Mouse (Mus musculus): ENCODE results near the gene Mrpl40. TPM values are rescaled to one million over a fixed set of nuclear protein-coding genes. Genes with fewer than 3 reads are reported as not detected.
"Not testable (repeated sequence)": the region's sequence is repeated elsewhere in the genome, so short reads cannot be mapped to it uniquely, and the experiment has no call there.

Mrpl40 gene
- polyA plus RNA-seq, 1 experiment from 2014 or later = 57.8 TPM

- peaks cover 24% of the 10 kb centered on the region for H3K4me1 ChIP-seq (replicated peaks)
- peak; percentile 51; the same call in 1 of the 2 replicates for ATAC-seq (ENCODE audit: insufficient read depth)
- peak overlapping the region; percentile 25; the same call in 1 of the 2 replicates for H3K4me2 ChIP-seq
- H3K27ac ChIP-seq (replicated peaks); H3K27me3 ChIP-seq; H3K9me3 ChIP-seq (replicated peaks); H3K9ac ChIP-seq; H3K4me3 ChIP-seq (replicated peaks): not testable (repeated sequence)
- WGBS (ENCODE audit: insufficient replicate concordance) = 34% methylated on average over 1 of the region's 1 CpGs
- peaks cover 40% of the 10 kb centered on the region for H3K36me3 ChIP-seq (replicated peaks)
Observed at GRCm38 (mm10) chr16:18870495-18870894, 6.2 kb downstream of the Mrpl40 start.

DNA sequence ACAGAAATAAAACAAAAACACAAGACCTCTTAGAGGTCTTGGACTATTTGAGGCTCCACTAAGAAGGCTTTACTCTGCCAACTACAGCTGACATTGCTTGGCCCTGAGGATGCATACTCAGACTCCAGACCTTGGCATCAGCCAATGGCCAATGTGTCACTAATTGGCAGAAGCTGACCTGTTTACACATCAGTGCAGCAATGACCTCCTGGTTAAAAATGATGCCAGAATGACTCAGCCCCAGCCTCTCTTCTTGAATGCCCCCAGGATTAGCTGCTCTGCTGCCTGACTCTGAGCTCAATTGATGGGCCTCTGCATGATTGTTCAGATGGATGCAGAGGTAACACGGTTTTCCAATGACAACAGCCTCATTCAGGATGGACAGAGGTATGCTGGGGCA is 16.5 kb downstream of the Mrpl40 start:
- WGBS (ENCODE audit: insufficient replicate concordance) = 40% methylated on average over 1 of the region's 1 CpGs
- no peaks in the 10 kb centered on the region for H3K9me3 ChIP-seq (replicated peaks)
- ATAC-seq (ENCODE audit: insufficient read depth) = no peak
- no peak overlapping the region for H3K4me3 ChIP-seq (replicated peaks)
- H3K9ac ChIP-seq = no peak overlapping the region
- H3K36me3 ChIP-seq (replicated peaks) = no peaks in the 10 kb centered on the region
- H3K4me1 ChIP-seq (replicated peaks) = no peaks in the 10 kb centered on the region
- H3K27ac ChIP-seq (replicated peaks) = no peak overlapping the region
- no peak overlapping the region for H3K4me2 ChIP-seq
- H3K27me3 ChIP-seq = no peaks in the 10 kb centered on the region; the same call in 1 of the 2 replicates

DNA sequence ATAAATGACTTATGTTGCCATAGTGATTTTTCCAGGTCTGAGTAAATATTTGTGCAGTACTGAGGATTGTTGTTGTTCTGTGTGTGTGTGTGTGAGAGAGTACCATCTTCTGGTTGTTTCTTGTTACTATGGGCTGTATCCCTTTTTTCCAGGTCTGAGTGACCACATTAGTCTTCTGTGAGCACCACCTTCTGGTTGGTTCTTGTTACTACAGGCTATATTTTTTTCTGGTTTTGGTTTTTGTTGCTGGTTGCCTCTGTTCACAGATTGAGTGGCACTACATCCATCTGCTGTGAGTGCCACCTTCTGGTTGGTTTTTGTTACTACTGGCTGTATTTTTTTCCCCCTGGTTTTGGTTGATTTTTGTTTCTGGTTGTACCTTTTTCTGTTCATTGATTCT is 18.1 kb downstream of the Mrpl40 start:
- H3K4me1 ChIP-seq (replicated peaks) = no peaks in the 10 kb centered on the region
- H3K9me3 ChIP-seq (replicated peaks) = no peaks in the 10 kb centered on the region
- no peak overlapping the region for H3K4me2 ChIP-seq
- H3K4me3 ChIP-seq (replicated peaks) = no peak overlapping the region
- ATAC-seq (ENCODE audit: insufficient read depth) = no peak
- H3K27me3 ChIP-seq = no peaks in the 10 kb centered on the region
- no peaks in the 10 kb centered on the region for H3K36me3 ChIP-seq (replicated peaks)
- no peak overlapping the region for H3K9ac ChIP-seq
- H3K27ac ChIP-seq (replicated peaks) = no peak overlapping the region

GRCm38 (mm10) chr16:18849521-18850190 is 27.0 kb downstream of the Mrpl40 start:
- ATAC-seq (ENCODE audit: insufficient read depth); H3K27ac ChIP-seq (replicated peaks); H3K4me2 ChIP-seq; H3K9me3 ChIP-seq (replicated peaks); H3K9ac ChIP-seq; H3K4me1 ChIP-seq (replicated peaks); H3K36me3 ChIP-seq (replicated peaks); H3K27me3 ChIP-seq; H3K4me3 ChIP-seq (replicated peaks): not testable (repeated sequence)
- 76% methylated on average over 17 of the region's 17 CpGs for WGBS (ENCODE audit: insufficient replicate concordance)

- H3K4me3 ChIP-seq (replicated peaks) = no peak overlapping the region
- H3K36me3 ChIP-seq (replicated peaks) = no peaks in the 10 kb centered on the region
- no peak for ATAC-seq (ENCODE audit: insufficient read depth)
- no peak overlapping the region for H3K9ac ChIP-seq
- H3K4me1 ChIP-seq (replicated peaks) = no peaks in the 10 kb centered on the region
- no peak overlapping the region for H3K4me2 ChIP-seq
- H3K27me3 ChIP-seq = no peaks in the 10 kb centered on the region
- no peak overlapping the region for H3K27ac ChIP-seq (replicated peaks)
- H3K9me3 ChIP-seq (replicated peaks) = no peaks in the 10 kb centered on the region
- 76% methylated on average over 15 of the region's 15 CpGs for WGBS (ENCODE audit: insufficient replicate concordance)
Observed at GRCm38 (mm10) chr16:18846301-18846820, 30.3 kb downstream of the Mrpl40 start.

GRCm38 (mm10) chr16:18838346-18838745 is 38.3 kb downstream of the Mrpl40 start:
- Histone ChIP-seq H3K27me3 (no peaks in the 10 kb centered on the region), H3K9me3 (replicated peaks) (no peaks in the 10 kb centered on the region), H3K27ac (replicated peaks) (no peak overlapping the region), H3K4me1 (replicated peaks) (peaks cover 8% of the 10 kb centered on the region), H3K9ac (no peak overlapping the region), H3K4me3 (replicated peaks) (no peak overlapping the region), H3K36me3 (replicated peaks) (peaks cover 37% of the 10 kb centered on the region), H3K4me2 (no peak overlapping the region)
- WGBS (ENCODE audit: insufficient replicate concordance) = 91% methylated on average over 4 of the region's 4 CpGs
- ATAC-seq (ENCODE audit: insufficient read depth) = no peak

DNA sequence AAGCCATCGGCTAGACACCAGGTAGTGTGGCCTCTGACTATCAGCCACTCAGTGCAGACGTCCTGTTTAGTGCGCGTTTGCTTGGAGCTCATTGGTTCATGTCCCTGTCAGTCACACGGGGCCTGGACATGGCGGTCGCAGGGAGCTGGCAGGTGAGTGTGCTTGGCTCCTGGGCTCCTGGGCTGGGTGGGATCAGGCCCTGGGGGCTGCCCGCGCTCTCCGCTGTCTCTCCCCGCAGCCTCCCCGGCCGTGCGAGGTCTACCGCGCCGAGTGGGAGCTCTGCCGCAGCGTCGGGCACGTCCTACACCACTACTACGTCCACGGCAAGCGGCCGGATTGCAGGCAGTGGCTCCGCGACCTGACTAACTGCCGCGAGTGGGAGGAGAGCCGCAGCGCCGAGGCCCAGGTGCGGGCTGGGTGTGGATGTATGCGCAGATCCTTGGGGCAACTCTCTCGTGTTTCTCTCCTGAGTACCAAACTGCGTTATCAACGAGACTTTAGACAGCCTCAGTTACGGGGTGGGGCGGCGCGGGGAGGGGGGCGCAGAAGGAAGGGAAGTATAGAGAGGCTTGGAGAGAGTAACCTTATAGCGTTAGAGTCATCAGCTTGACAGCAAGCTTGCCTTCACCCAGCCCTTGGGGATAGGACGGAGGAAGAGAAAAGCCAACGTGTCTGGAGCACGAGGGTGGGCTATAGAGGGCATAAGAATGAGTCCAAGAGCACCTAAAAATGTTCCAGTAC is 40.0 kb downstream of the Mrpl40 start, which contains the start of the genes 2510002D24Rik and Gm28539:
Gene 2510002D24Rik, plus strand, starts transcription at position 111 of the 741 bp plus-strand sequence.
Gene Gm28539, plus strand, starts transcription at position 117 of the 741 bp plus-strand sequence.
- WGBS (ENCODE audit: insufficient replicate concordance) = under 1% methylated on average over 46 of the region's 46 CpGs
- H3K9me3 ChIP-seq (replicated peaks) = no peaks in the 10 kb centered on the region
- peak; percentile 98 for ATAC-seq (ENCODE audit: insufficient read depth)
- H3K4me1 ChIP-seq (replicated peaks) = peaks cover 8% of the 10 kb centered on the region
- H3K4me3 ChIP-seq (replicated peaks) = peak within 1 kb of the TSS; percentile 85
- no peaks in the 10 kb centered on the region for H3K27me3 ChIP-seq
- H3K4me2 ChIP-seq = peak within 1 kb of the TSS; percentile 81
- peak within 1 kb of the TSS; percentile 78 for H3K27ac ChIP-seq (replicated peaks)
- H3K36me3 ChIP-seq (replicated peaks) = peaks cover 54% of the 10 kb centered on the region
- H3K9ac ChIP-seq = peak within 1 kb of the TSS; percentile 92

DNA sequence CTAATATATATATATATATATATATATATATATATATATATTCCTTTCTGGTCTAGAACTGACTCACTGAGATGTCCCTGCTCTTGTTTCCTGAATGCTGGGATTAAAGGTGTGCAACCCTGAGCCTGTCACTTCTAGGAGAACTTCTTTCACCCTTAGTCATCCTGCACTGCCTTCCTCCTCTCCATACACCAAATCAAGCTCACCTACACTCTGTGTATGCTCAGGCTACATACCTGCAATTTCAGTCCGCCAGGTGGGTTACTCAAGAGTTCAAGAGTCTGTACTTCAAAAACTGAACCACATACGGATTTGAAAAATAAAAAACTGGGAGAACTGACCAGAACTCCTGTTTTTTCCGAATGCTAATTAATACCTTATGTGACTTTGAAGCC is 40.6 kb downstream of the Mrpl40 start:
- Histone ChIP-seq H3K9ac (peak overlapping the region; percentile 92; the same call in 1 of the 2 replicates), H3K9me3 (replicated peaks) (no peaks in the 10 kb centered on the region), H3K27ac (replicated peaks) (no peak overlapping the region), H3K4me2 (peak overlapping the region; percentile 81), H3K27me3 (no peaks in the 10 kb centered on the region), H3K4me1 (replicated peaks) (peaks cover 8% of the 10 kb centered on the region), H3K4me3 (replicated peaks) (peak overlapping the region; percentile 85), H3K36me3 (replicated peaks) (peaks cover 59% of the 10 kb centered on the region)
- 23% methylated on average over 3 of the region's 3 CpGs for WGBS (ENCODE audit: insufficient replicate concordance)
- ATAC-seq (ENCODE audit: insufficient read depth) = 0 out of 2 replicates have a peak, but pooled peaks have one; percentile 7

DNA sequence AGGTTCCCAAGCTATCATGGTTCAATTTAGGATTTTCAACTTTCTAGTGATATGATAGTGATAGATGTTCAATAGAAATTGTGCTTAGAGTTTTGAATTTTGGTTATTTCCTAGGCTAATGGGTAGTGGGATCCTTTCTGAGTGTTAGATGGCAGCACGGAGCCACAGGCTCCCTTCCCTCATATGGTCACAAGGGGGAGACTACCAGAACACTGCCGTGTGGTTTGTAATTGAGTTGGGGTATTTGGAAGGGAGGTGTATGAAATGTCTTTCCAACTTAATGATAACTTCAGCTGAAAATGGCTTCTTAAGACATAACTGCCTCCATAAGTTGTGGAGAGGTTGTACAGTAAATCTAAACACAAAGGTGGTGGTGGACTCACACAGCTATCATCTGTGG is 43.2 kb downstream of the Mrpl40 start:
- H3K36me3 ChIP-seq (replicated peaks) = peaks cover 73% of the 10 kb centered on the region

GRCm38 (mm10) chr16:18829102-18829501 is 47.6 kb downstream of the Mrpl40 start:
- H3K9ac ChIP-seq = no peak overlapping the region
- no peak overlapping the region for H3K4me2 ChIP-seq
- H3K36me3 ChIP-seq (replicated peaks) = peaks cover 97% of the 10 kb centered on the region
- 80% methylated on average over 6 of the region's 6 CpGs for WGBS (ENCODE audit: insufficient replicate concordance)
- ATAC-seq (ENCODE audit: insufficient read depth) = no peak
- H3K27me3 ChIP-seq = no peaks in the 10 kb centered on the region
- H3K27ac ChIP-seq (replicated peaks) = no peak overlapping the region
- no peaks in the 10 kb centered on the region for H3K9me3 ChIP-seq (replicated peaks)
- H3K4me3 ChIP-seq (replicated peaks) = no peak overlapping the region
- H3K4me1 ChIP-seq (replicated peaks) = no peaks in the 10 kb centered on the region

More for the DNA sequence above, 43.2 kb downstream of the Mrpl40 start:
- Histone ChIP-seq H3K9ac (no peak overlapping the region), H3K4me1 (replicated peaks) (peaks cover 8% of the 10 kb centered on the region), H3K27ac (replicated peaks) (no peak overlapping the region), H3K27me3 (no peaks in the 10 kb centered on the region), H3K4me3 (replicated peaks) (no peak overlapping the region), H3K9me3 (replicated peaks) (no peaks in the 10 kb centered on the region), H3K4me2 (no peak overlapping the region)
- no peak for ATAC-seq (ENCODE audit: insufficient read depth)
- 70% methylated on average over 2 of the region's 2 CpGs for WGBS (ENCODE audit: insufficient replicate concordance)

DNA sequence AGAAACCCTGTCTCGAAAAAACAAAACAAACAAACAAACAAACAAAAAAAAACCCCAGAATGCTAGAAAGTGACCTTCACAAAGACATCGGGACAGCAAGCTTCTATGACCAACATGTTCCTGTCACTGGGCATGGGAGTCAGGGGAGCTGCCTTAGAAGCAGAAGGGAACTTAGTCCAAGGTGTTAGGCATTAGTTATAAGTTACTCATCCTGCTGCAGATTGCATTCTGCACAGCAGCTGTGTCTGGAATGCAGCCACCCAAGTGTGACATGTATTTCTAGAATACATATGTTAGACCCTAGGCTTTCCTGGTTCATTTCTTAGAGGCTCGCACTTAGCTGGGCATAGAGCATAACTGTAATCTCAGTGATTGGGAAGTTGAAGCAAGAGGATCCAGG is 48.0 kb downstream of the Mrpl40 start:
- no peaks in the 10 kb centered on the region for H3K4me1 ChIP-seq (replicated peaks)
- no peaks in the 10 kb centered on the region for H3K27me3 ChIP-seq
- no peaks in the 10 kb centered on the region for H3K9me3 ChIP-seq (replicated peaks)
- H3K27ac ChIP-seq (replicated peaks) = no peak overlapping the region
- H3K4me3 ChIP-seq (replicated peaks) = no peak overlapping the region
- no peak overlapping the region for H3K4me2 ChIP-seq
- H3K9ac ChIP-seq = no peak overlapping the region
- 81% methylated on average over 3 of the region's 3 CpGs for WGBS (ENCODE audit: insufficient replicate concordance)
- ATAC-seq (ENCODE audit: insufficient read depth) = no peak
- H3K36me3 ChIP-seq (replicated peaks) = peaks cover 97% of the 10 kb centered on the region

All from liver, embryonic 15.5 days (tissue).